Mouse (Mus musculus): Measurements from ENCODE around the gene Cdc14b. TPM values are rescaled to one million over a fixed set of nuclear protein-coding genes. Genes with fewer than 3 reads are reported as not detected.

Gene Cdc14b
- polyA plus RNA-seq, 1 experiment from 2014 or later: 11.2 TPM

DNA sequence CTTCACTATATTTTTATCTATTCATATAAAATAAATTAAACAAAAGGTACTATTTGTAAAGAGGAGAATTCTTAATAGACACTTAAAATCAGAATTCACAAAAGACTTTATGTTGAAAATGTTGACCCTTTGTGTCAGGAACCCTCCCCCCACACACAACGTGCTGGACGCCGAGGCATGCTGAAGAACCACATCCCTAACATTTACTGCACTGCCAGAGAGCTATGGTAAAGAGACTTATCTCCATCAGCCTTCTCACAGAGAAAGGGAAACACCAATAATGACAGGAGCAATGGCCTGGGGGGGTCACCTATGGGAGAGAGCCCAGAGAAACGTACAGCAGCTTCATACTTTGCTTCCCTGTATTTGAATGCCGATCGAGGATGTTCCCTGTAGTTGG is 66.9 kb downstream of the Cdc14b start:
- no peaks in the 10 kb centered on the region for H3K27me3 ChIP-seq (ENCODE audit: insufficient read depth, poor library complexity, severe bottlenecking)
- DNase-seq (ENCODE audit: low spot score): no peak
- WGBS: 93% methylated on average over 6 of the region's 6 CpGs
- no peak overlapping the region for H3K4me3 ChIP-seq
- peaks cover 22% of the 10 kb centered on the region for H3K36me3 ChIP-seq
- H3K4me1 ChIP-seq (replicated peaks): peaks cover 25% of the 10 kb centered on the region
- no peaks in the 10 kb centered on the region for H3K9me3 ChIP-seq
- H3K27ac ChIP-seq: no peak overlapping the region

DNA sequence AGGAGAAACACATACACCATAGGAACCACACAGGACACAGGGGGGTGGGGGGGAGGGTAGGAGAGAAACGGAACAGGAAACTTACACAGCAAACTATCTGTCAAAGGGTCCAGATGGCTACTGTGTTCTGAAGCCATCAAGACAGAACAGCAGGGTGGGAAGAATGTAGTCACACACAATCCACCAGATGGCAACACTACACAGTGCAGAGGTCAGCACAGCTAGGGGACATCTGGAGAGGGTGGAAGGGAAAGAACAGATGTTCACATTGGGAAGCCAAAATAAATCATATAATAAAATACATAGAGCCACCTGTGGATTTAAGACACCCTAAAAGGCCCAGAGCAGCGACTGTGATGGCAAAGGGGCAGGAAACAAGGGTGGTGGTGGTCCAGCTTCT is 69.9 kb downstream of the Cdc14b start:
- Histone ChIP-seq H3K9me3 (no peaks in the 10 kb centered on the region), H3K4me3 (no peak overlapping the region), H3K27me3 (ENCODE audit: insufficient read depth, poor library complexity, severe bottlenecking) (no peaks in the 10 kb centered on the region), H3K36me3 (peaks cover 21% of the 10 kb centered on the region), H3K4me1 (replicated peaks) (peaks cover 25% of the 10 kb centered on the region), H3K27ac (peak overlapping the region; percentile 60; the same call in 1 of the 2 replicates)
- peak; percentile 59 for DNase-seq (ENCODE audit: low spot score)
- 43% methylated on average over 2 of the region's 2 CpGs for WGBS

DNA sequence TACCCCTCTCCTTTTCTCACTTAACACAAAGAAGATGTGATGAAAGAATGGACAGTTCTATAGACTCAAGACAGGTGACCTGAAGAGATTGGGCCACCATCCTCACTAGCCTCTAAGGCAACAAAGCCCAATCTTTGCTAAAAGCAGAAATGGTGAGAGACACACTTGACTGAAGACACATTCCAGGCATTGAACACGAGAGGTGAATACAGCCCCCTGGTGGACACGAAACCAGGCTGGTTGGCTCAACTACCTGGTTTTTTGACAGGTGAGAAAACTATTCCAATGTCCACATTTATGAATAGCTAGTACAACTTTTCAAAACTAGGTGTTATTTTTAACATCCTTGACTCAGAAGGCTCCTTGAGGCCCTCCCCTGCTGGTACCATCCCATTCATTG is 70.4 kb downstream of the Cdc14b start:
- no peak for DNase-seq (ENCODE audit: low spot score)

GRCm38 (mm10) chr13:64200911-64201310 is 74.2 kb downstream of the Cdc14b start:
- 94% methylated on average over 4 of the region's 4 CpGs for WGBS
- Histone ChIP-seq H3K4me3 (no peak overlapping the region), H3K27me3 (ENCODE audit: insufficient read depth, poor library complexity, severe bottlenecking) (no peaks in the 10 kb centered on the region), H3K4me1 (replicated peaks) (peaks cover 24% of the 10 kb centered on the region), H3K9me3 (no peaks in the 10 kb centered on the region), H3K36me3 (peaks cover 24% of the 10 kb centered on the region), H3K27ac (no peak overlapping the region)
- no peak for DNase-seq (ENCODE audit: low spot score)

More for the DNA sequence above, 70.4 kb downstream of the Cdc14b start:
- H3K36me3 ChIP-seq: peaks cover 19% of the 10 kb centered on the region
- H3K27me3 ChIP-seq (ENCODE audit: insufficient read depth, poor library complexity, severe bottlenecking): no peaks in the 10 kb centered on the region
- no peak overlapping the region for H3K4me3 ChIP-seq
- no peak overlapping the region for H3K27ac ChIP-seq
- no peaks in the 10 kb centered on the region for H3K9me3 ChIP-seq
- WGBS: 68% methylated on average over 2 of the region's 2 CpGs
- peaks cover 25% of the 10 kb centered on the region for H3K4me1 ChIP-seq (replicated peaks)

DNA sequence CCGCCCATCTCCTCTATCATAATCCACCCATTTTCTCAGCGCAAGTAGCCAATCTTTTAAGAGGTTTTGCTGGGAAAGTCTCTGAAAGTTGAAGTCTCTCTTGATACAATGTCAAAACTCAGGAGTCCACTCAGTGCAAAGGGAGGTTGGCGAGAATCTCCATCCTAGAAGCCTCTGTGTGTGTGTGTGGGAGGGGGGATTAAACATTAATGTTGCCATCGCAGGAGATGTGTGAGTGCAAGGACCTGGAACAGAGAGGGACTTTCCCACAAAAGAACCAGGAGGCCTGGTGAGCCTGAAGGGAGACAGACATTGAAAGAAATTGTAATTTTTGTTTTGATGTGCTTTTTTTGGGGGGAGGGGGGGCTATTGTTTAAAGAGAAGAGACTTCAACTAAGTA is 76.8 kb downstream of the Cdc14b start:
- peaks cover 29% of the 10 kb centered on the region for H3K36me3 ChIP-seq
- H3K9me3 ChIP-seq: no peaks in the 10 kb centered on the region
- H3K4me1 ChIP-seq (replicated peaks): 0 out of 2 replicates have a peak, but pooled peaks cover 1% of the 10 kb centered on the region
- no peak overlapping the region for H3K27ac ChIP-seq
- no peaks in the 10 kb centered on the region for H3K27me3 ChIP-seq (ENCODE audit: insufficient read depth, poor library complexity, severe bottlenecking)
- 90% methylated on average over 4 of the region's 4 CpGs for WGBS
- DNase-seq (ENCODE audit: low spot score): no peak
- H3K4me3 ChIP-seq: no peak overlapping the region

- DNase-seq (ENCODE audit: low spot score): no peak
- no peak overlapping the region for H3K27ac ChIP-seq
- 95% methylated on average over 6 of the region's 6 CpGs for WGBS
- H3K36me3 ChIP-seq: peaks cover 29% of the 10 kb centered on the region
- no peaks in the 10 kb centered on the region for H3K27me3 ChIP-seq (ENCODE audit: insufficient read depth, poor library complexity, severe bottlenecking)
- no peaks in the 10 kb centered on the region for H3K9me3 ChIP-seq
- no peaks in the 10 kb centered on the region for H3K4me1 ChIP-seq (replicated peaks)
- H3K4me3 ChIP-seq: no peak overlapping the region
Observed at GRCm38 (mm10) chr13:64197899-64198298, 77.2 kb downstream of the Cdc14b start.

DNA sequence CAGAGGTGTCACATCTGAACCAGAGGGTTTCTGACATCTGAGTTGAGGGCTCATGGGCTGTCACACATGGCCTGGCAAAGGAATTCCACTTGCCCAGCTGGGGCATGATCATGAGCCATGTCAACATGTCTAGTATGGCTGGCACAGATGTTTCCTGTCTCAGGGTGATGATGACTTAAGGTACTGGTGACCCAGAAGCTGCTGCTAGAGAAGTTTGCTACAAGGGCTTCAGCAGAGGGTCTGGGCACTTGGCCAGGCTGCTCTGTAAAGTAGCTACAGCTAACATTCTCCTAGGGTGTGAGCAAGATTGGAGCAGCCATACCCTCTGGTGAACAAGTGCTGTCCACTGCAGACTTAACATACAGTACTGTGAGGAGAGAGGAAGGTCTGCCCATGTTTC is 88.0 kb downstream of the Cdc14b start:
- DNase-seq (ENCODE audit: low spot score): no peak
- no peak overlapping the region for H3K27ac ChIP-seq
- no peak overlapping the region for H3K4me3 ChIP-seq
- no peaks in the 10 kb centered on the region for H3K27me3 ChIP-seq (ENCODE audit: insufficient read depth, poor library complexity, severe bottlenecking)
- H3K9me3 ChIP-seq: no peaks in the 10 kb centered on the region
- H3K4me1 ChIP-seq (replicated peaks): no peaks in the 10 kb centered on the region
- H3K36me3 ChIP-seq: peaks cover 50% of the 10 kb centered on the region

DNA sequence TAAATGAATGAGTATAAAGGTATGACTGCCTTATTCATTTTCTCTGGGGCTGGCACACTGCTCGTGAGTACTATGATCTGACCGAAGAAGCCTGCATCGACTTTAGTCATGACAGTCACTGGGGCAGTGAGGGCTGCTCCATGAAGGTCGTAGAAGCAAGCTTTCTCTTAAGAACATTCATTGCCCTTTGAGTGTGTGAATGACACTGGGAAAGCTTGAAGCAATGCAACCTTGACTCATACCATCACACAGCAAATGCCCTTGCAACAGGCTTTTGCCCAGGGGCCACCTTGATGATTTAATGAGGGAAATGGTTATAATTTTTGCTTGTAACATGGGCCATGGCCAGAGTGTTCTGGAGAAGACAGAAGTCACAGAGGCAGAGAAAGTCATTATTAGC is 88.6 kb downstream of the Cdc14b start:
- 95% methylated on average over 4 of the region's 4 CpGs for WGBS
- Histone ChIP-seq H3K9me3 (no peaks in the 10 kb centered on the region), H3K4me3 (no peak overlapping the region), H3K36me3 (peaks cover 55% of the 10 kb centered on the region), H3K4me1 (replicated peaks) (no peaks in the 10 kb centered on the region), H3K27ac (no peak overlapping the region), H3K27me3 (ENCODE audit: insufficient read depth, poor library complexity, severe bottlenecking) (no peaks in the 10 kb centered on the region)
- DNase-seq (ENCODE audit: low spot score): no peak

DNA sequence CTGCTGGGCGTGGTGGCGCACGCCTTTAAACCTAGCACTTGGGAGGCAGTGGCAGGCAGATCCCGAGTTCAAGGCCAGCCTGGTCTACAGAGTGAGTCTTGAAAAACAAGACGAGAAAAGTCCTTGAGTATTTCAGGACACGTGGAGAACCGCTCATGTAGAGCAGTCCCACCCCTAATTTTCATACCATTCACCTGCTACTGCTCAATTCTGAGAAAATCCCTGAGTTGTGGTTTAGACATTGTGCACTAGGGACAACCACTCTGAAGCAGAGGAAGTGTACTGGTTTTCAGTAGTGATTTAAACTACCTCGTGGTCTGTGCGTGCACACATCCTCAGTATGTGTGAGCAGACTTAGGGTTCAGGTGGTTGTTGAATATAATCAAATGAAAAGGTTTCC is 89.5 kb downstream of the Cdc14b start:
- 92% methylated on average over 9 of the region's 9 CpGs for WGBS

GRCm38 (mm10) chr13:64185176-64185575 is 89.9 kb downstream of the Cdc14b start:
- Histone ChIP-seq H3K27ac (no peak overlapping the region), H3K27me3 (ENCODE audit: insufficient read depth, poor library complexity, severe bottlenecking) (no peaks in the 10 kb centered on the region), H3K36me3 (peaks cover 64% of the 10 kb centered on the region), H3K4me3 (no peak overlapping the region), H3K4me1 (replicated peaks) (no peaks in the 10 kb centered on the region), H3K9me3 (no peaks in the 10 kb centered on the region)
- 78% methylated on average over 7 of the region's 7 CpGs for whole genome bisulfite sequencing
- no peak for DNase-seq (ENCODE audit: low spot score)

More for the DNA sequence above, 89.5 kb downstream of the Cdc14b start:
- Histone ChIP-seq H3K4me1 (replicated peaks) (no peaks in the 10 kb centered on the region), H3K27ac (no peak overlapping the region), H3K4me3 (no peak overlapping the region), H3K36me3 (peaks cover 61% of the 10 kb centered on the region), H3K9me3 (no peaks in the 10 kb centered on the region), H3K27me3 (ENCODE audit: insufficient read depth, poor library complexity, severe bottlenecking) (no peaks in the 10 kb centered on the region)
- no peak for DNase-seq (ENCODE audit: low spot score)

DNA sequence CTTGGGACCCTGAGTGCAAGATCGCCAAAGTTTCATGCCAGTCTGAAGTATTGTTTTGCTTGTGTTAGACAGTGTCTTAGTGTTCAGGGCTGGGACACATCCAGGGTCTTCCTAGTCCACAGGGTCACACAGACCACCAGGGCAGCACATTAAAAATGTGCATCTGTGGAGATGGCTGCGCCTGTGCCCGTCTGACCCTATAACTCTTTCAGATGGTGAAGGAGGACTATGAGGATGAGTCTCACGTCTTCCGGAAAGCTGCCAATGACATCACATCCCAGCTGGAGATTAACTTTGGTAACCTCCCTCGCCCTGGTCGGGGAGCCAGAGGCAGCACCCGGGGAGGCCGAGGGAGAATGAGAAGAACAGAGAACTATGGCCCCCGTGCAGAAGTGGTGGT is 90.7 kb downstream of the Cdc14b start:
- Histone ChIP-seq H3K9me3 (no peaks in the 10 kb centered on the region), H3K4me1 (replicated peaks) (no peaks in the 10 kb centered on the region), H3K4me3 (no peak overlapping the region), H3K27me3 (ENCODE audit: insufficient read depth, poor library complexity, severe bottlenecking) (no peaks in the 10 kb centered on the region), H3K36me3 (peaks cover 67% of the 10 kb centered on the region), H3K27ac (no peak overlapping the region)
- DNase-seq (ENCODE audit: low spot score): no peak
- 88% methylated on average over 10 of the region's 10 CpGs for WGBS

DNA sequence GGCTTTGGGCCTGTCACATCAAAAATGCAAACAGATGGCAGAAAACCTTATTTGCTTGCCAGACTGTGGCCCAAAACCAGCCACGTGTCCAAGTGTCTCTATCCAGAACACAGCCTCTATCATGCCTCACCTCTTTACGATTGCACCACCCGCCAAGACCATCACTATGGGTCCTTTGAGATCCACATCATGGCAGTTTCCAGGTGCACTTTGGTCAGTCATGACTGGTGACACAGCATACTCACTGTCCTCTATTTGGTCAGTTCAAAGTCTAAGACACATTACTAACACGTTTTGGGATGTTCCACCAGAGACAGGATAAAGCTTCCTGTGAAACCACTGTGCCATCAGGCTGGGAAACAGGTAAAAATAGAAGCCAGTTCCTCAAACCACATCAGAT is 91.5 kb downstream of the Cdc14b start:
- no peak overlapping the region for H3K4me3 ChIP-seq
- no peaks in the 10 kb centered on the region for H3K27me3 ChIP-seq (ENCODE audit: insufficient read depth, poor library complexity, severe bottlenecking)
- H3K27ac ChIP-seq: no peak overlapping the region
- H3K9me3 ChIP-seq: no peaks in the 10 kb centered on the region
- no peak for DNase-seq (ENCODE audit: low spot score)
- H3K36me3 ChIP-seq: peaks cover 62% of the 10 kb centered on the region
- 88% methylated on average over 4 of the region's 4 CpGs for WGBS
- peaks cover 6% of the 10 kb centered on the region for H3K4me1 ChIP-seq (replicated peaks)

- WGBS: 83% methylated on average over 2 of the region's 2 CpGs
- Histone ChIP-seq H3K9me3 (no peaks in the 10 kb centered on the region), H3K4me1 (replicated peaks) (peaks cover 13% of the 10 kb centered on the region), H3K36me3 (peaks cover 72% of the 10 kb centered on the region), H3K27ac (no peak overlapping the region), H3K4me3 (no peak overlapping the region), H3K27me3 (ENCODE audit: insufficient read depth, poor library complexity, severe bottlenecking) (no peaks in the 10 kb centered on the region)
- DNase-seq (ENCODE audit: low spot score): no peak
Observed at GRCm38 (mm10) chr13:64182091-64182490, 93.0 kb downstream of the Cdc14b start.

GRCm38 (mm10) chr13:64180888-64181287 is 94.2 kb downstream of the Cdc14b start:
- Histone ChIP-seq H3K36me3 (peaks cover 71% of the 10 kb centered on the region), H3K4me3 (no peak overlapping the region), H3K4me1 (replicated peaks) (peaks cover 13% of the 10 kb centered on the region), H3K27ac (no peak overlapping the region), H3K9me3 (no peaks in the 10 kb centered on the region), H3K27me3 (ENCODE audit: insufficient read depth, poor library complexity, severe bottlenecking) (no peaks in the 10 kb centered on the region)
- peak; percentile 42 for DNase-seq (ENCODE audit: low spot score)
- WGBS: 88% methylated on average over 3 of the region's 3 CpGs
